Mouse (Mus musculus): ENCODE data around the gene Tnfrsf8.
"Not testable (repeated sequence)": the region's sequence is repeated elsewhere in the genome, so short reads cannot be mapped to it uniquely, and the experiment has no call there.

The Tnfrsf8 gene

GRCm38 (mm10) chr4:145306422-145306821, 8.5 kb downstream of the Tnfrsf8 start:
- in situ Hi-C loops (cut with MboI), result no loop called here

- in situ Hi-C loops (cut with MboI), result not testable (repeated sequence)
These were observed 9.2 kb downstream of the Tnfrsf8 start for GRCm38 (mm10) chr4:145305661-145306362.

- in situ Hi-C loops (cut with MboI), result no loop called here
These were observed 10.9 kb downstream of the Tnfrsf8 start for GRCm38 (mm10) chr4:145304109-145304508.

GRCm38 (mm10) chr4:145302106-145302505, 12.9 kb downstream of the Tnfrsf8 start:
- in situ Hi-C loops (cut with MboI), result no loop called here

GRCm38 (mm10) chr4:145300210-145300927, 14.6 kb downstream of the Tnfrsf8 start:
- in situ Hi-C loops (cut with MboI), result no loop called here

GRCm38 (mm10) chr4:145299355-145299754, 15.6 kb downstream of the Tnfrsf8 start:
- in situ Hi-C loops (cut with MboI), result loop anchor here (25.0 kb wide), 1 partner anchor 412 kb away; the partner anchor contains the start of gene Dhrs3

GRCm38 (mm10) chr4:145298846-145299245, 16.1 kb downstream of the Tnfrsf8 start:
- in situ Hi-C loops (cut with MboI), result loop anchor here (25.0 kb wide), 1 partner anchor 412 kb away; the partner anchor contains the start of gene Dhrs3

- in situ Hi-C loops (cut with MboI), result loop anchor here (25.0 kb wide), 1 partner anchor 408 kb away; the partner anchor contains the start of gene Dhrs3
These were observed 19.2 kb downstream of the Tnfrsf8 start for GRCm38 (mm10) chr4:145295589-145296300.

- in situ Hi-C loops (cut with MboI), result loop anchor here (25.0 kb wide), 1 partner anchor 407 kb away; the partner anchor contains the start of gene Dhrs3
These were observed 20.4 kb downstream of the Tnfrsf8 start for GRCm38 (mm10) chr4:145294588-145294987.

- in situ Hi-C loops (cut with MboI), result loop anchor here (5.0 to 25.0 kb wide), 2 partner anchors 74 to 399 kb away; partner anchors contain the start of gene Dhrs3
These were observed 28.4 kb downstream of the Tnfrsf8 start for GRCm38 (mm10) chr4:145286369-145287120.

- in situ Hi-C loops (cut with MboI), result loop anchor here (5.0 to 25.0 kb wide), 2 partner anchors 72 to 397 kb away; partner anchors contain the start of gene Dhrs3
These were observed 30.3 kb downstream of the Tnfrsf8 start for GRCm38 (mm10) chr4:145284675-145285074.

GRCm38 (mm10) chr4:145283441-145283840, 31.5 kb downstream of the Tnfrsf8 start:
- in situ Hi-C loops (cut with MboI), result loop anchor here (25.0 kb wide), 1 partner anchor 396 kb away; the partner anchor contains the start of gene Dhrs3

GRCm38 (mm10) chr4:145280966-145281365, 34.0 kb downstream of the Tnfrsf8 start:
- in situ Hi-C loops (cut with MboI), result loop anchor here (25.0 kb wide), 1 partner anchor 394 kb away; the partner anchor contains the start of gene Dhrs3

GRCm38 (mm10) chr4:145278724-145279370, 36.1 kb downstream of the Tnfrsf8 start:
- in situ Hi-C loops (cut with MboI), result loop anchor here (25.0 kb wide), 1 partner anchor 392 kb away; the partner anchor contains the start of gene Dhrs3

- in situ Hi-C loops (cut with MboI), result loop anchor here (25.0 kb wide), 1 partner anchor 391 kb away; the partner anchor contains the start of gene Dhrs3
These were observed 36.7 kb downstream of the Tnfrsf8 start for GRCm38 (mm10) chr4:145278231-145278630.

GRCm38 (mm10) chr4:145276368-145277249, 38.4 kb downstream of the Tnfrsf8 start:
- in situ Hi-C loops (cut with MboI), result loop anchor here (25.0 kb wide), 1 partner anchor 389 kb away; the partner anchor contains the start of gene Dhrs3

GRCm38 (mm10) chr4:145274887-145275286, 40.1 kb downstream of the Tnfrsf8 start:
- in situ Hi-C loops (cut with MboI), result loop anchor here (25.0 kb wide), 1 partner anchor 388 kb away; the partner anchor contains the start of gene Dhrs3

- in situ Hi-C loops (cut with MboI), result no loop called here
These were observed 41.0 kb downstream of the Tnfrsf8 start for GRCm38 (mm10) chr4:145273923-145274322.

- in situ Hi-C loops (cut with MboI), result no loop called here
These were observed 42.2 kb downstream of the Tnfrsf8 start for GRCm38 (mm10) chr4:145272763-145273162.

Data from mature B cell (primary cell).